Mouse (Mus musculus) layer of hippocampus, postnatal 10 days (tissue): ENCODE data around the gene Coasy. TPM values are rescaled to one million over a fixed set of nuclear protein-coding genes. Genes with fewer than 3 reads are reported as not detected.

Source experiments
- DNase-seq, 2 experiments: peaks; one replicate each; pipeline ENCODE4 v3.0.0; 2021; ENCODE audit warnings: low spot score in 2 of 2
- long read RNA-seq: library from polyadenylated mRNA; stranded (forward); transcript quantifications from one replicate; pipeline ENCODE4 v2.0.0, GENCODE M21; 2023
- total RNA-seq, 2 experiments: library from RNA; stranded (reverse); gene quantifications; 2 replicates each; pipeline ENCODE4 v1.2.3; 2021

The Coasy gene
- total RNA-seq: 10 to 100 TPM; 32.9 to 37.7 TPM
- long read RNA-seq, transcript Coasy-202 (9 exons, 2,386 nt): minor isoform, 7 of 38 reads
- long read RNA-seq, transcript Coasy-201 (10 exons, 2,138 nt): major isoform, 21 of 38 reads
- long read RNA-seq, partial matches to known transcripts: 4 of 38 reads
- long read RNA-seq, other reads (novel, unspliced or antisense): 6 of 38 reads

- DNase-seq: peak; percentile 82 to 84
Observed at GRCm38 (mm10) chr11:101082208-101083082, at the start of gene Coasy. TSS of gene Coasy (plus strand) at chr11:101082565.

GRCm38 (mm10) chr11:101033856-101034500, 48.4 kb upstream of the Coasy start:
- DNase-seq: no peak

GRCm38 (mm10) chr11:101034614-101035327, 47.6 kb upstream of the Coasy start:
- no peak for DNase-seq

- DNase-seq: no peak
Observed at GRCm38 (mm10) chr11:101035328-101035695, 47.1 kb upstream of the Coasy start.

- DNase-seq: no peak
Observed at GRCm38 (mm10) chr11:101037795-101038194, 44.6 kb upstream of the Coasy start.

GRCm38 (mm10) chr11:101045826-101046225, 36.5 kb upstream of the Coasy start:
- no peak for DNase-seq

- DNase-seq: no peak
Observed at GRCm38 (mm10) chr11:101046440-101046839, 35.9 kb upstream of the Coasy start.

- no peak for DNase-seq
Observed at GRCm38 (mm10) chr11:101047502-101047901, 34.9 kb upstream of the Coasy start.

- DNase-seq: peak in 1 of 2 experiments; percentile 42
Observed at GRCm38 (mm10) chr11:101050359-101050758, 32.0 kb upstream of the Coasy start.

- DNase-seq: peak; percentile 52 to 62
Observed at GRCm38 (mm10) chr11:101051051-101051493, 31.3 kb upstream of the Coasy start.

GRCm38 (mm10) chr11:101051617-101052016, 30.7 kb upstream of the Coasy start:
- DNase-seq: no peak

GRCm38 (mm10) chr11:101052751-101053473, 29.5 kb upstream of the Coasy start:
- DNase-seq: no peak

GRCm38 (mm10) chr11:101053974-101054373, 28.4 kb upstream of the Coasy start:
- DNase-seq: no peak

- no peak for DNase-seq
Observed at GRCm38 (mm10) chr11:101055418-101055817, 26.9 kb upstream of the Coasy start.

- peak; percentile 22 to 25 for DNase-seq
Observed at GRCm38 (mm10) chr11:101056885-101057284, 25.5 kb upstream of the Coasy start.

GRCm38 (mm10) chr11:101057860-101058259, 24.5 kb upstream of the Coasy start:
- DNase-seq: peak; percentile 89 to 92

- no peak for DNase-seq
Observed at GRCm38 (mm10) chr11:101058726-101059125, 23.6 kb upstream of the Coasy start.

- no peak for DNase-seq
Observed at GRCm38 (mm10) chr11:101059473-101059872, 22.9 kb upstream of the Coasy start.

- peak in 1 of 2 experiments; percentile 49 for DNase-seq
Observed at GRCm38 (mm10) chr11:101060126-101060525, 22.2 kb upstream of the Coasy start.

- DNase-seq: no peak
Observed at GRCm38 (mm10) chr11:101061049-101061448, 21.3 kb upstream of the Coasy start.
